Mouse (Mus musculus) embryonic facial prominence, embryonic 13.5 days (tissue): Measurements from ENCODE around the gene Rtkn2. TPM values are rescaled to one million over a fixed set of nuclear protein-coding genes. Genes with fewer than 3 reads are reported as not detected.

Source experiments
- polyA plus RNA-seq: library from polyadenylated mRNA; unstranded; fragments of >200 nt; fragmentation: Nextera tagmentation; extraction: Ambion mirVana; gene quantifications from 2 replicates; pipeline ENCODE4 v1.2.1, GENCODE M21; 2015

Gene Rtkn2
- polyA plus RNA-seq, 1 experiment from 2014 or later: 9.8 TPM

Other genes with a start within 250 kb of the Rtkn2 start
- 3.0 and 3.2 TPM in 2 replicates for gene Zfp365, start 66.9 kb upstream of the Rtkn2 start, polyA plus RNA-seq